Mouse (Mus musculus) neural tube, embryonic 12.5 days (tissue): ENCODE measurements around the gene Olfr802. TPM values are rescaled to one million over a fixed set of nuclear protein-coding genes. Genes with fewer than 3 reads are reported as not detected.

Source experiments
- ATAC-seq: fragments of 200-750 bp; cut with Nextera tagmentation; 2 replicates; pipeline ENCODE4 v1.8.0; 2017; ENCODE audit warnings: low read depth, mild to moderate bottlenecking, moderate TSS enrichment, moderate library complexity; ENCODE audit not compliant: low FRiP score
- H3K27ac ChIP-seq: fragments of 300-500 bp; sonication (generic); 2 replicates; pipeline ENCODE4 v1.5.1; 2016
- H3K27me3 ChIP-seq: fragments of 300-500 bp; sonication (generic); replicated peaks from 2 replicates; pipeline ENCODE4 v1.6.1; 2016; ENCODE audit warnings: mild to moderate bottlenecking
- H3K36me3 ChIP-seq: fragments of 300-500 bp; sonication (generic); 2 replicates; pipeline ENCODE4 v1.6.1; 2016; ENCODE audit warnings: mild to moderate bottlenecking
- H3K4me1 ChIP-seq: fragments of 300-500 bp; sonication (generic); 2 replicates; pipeline ENCODE4 v1.6.1; 2016
- H3K4me2 ChIP-seq: fragments of 300-500 bp; sonication (generic); replicated peaks from 2 replicates; pipeline ENCODE4 v1.6.1; 2016; ENCODE audit warnings: mild to moderate bottlenecking
- H3K4me3 ChIP-seq: fragments of 300-500 bp; sonication (generic); 2 replicates; pipeline ENCODE4 v1.5.1; 2016
- H3K9ac ChIP-seq: fragments of 300-500 bp; sonication (generic); 2 replicates; pipeline ENCODE4 v1.6.1; 2016; ENCODE audit warnings: mild to moderate bottlenecking
- H3K9me3 ChIP-seq: fragments of 300-500 bp; sonication (generic); 2 replicates; pipeline ENCODE4 v1.6.1; 2016; ENCODE audit warnings: mild to moderate bottlenecking
- WGBS: fragments of 180-500 bp; shearing (Covaris S2); methylation state at CpG from one replicate; pipeline ENCODE4 v1.1.7; 2016; 5-methylcytosine and 5-hydroxymethylcytosine counted together
- microRNA-seq: library from miRNA; unstranded; fragments of <30 nt; microRNA quantifications from one replicate; pipeline ENCODE4, GENCODE M21; 2017
- polyA plus RNA-seq: library from polyadenylated mRNA; unstranded; fragments of >200 nt; fragmentation: Nextera tagmentation; extraction: Ambion mirVana; gene quantifications from 2 replicates; pipeline ENCODE4 v1.2.1, GENCODE M21; 2016

The Olfr802 gene
- not detected in 2 replicates for polyA plus RNA-seq

DNA sequence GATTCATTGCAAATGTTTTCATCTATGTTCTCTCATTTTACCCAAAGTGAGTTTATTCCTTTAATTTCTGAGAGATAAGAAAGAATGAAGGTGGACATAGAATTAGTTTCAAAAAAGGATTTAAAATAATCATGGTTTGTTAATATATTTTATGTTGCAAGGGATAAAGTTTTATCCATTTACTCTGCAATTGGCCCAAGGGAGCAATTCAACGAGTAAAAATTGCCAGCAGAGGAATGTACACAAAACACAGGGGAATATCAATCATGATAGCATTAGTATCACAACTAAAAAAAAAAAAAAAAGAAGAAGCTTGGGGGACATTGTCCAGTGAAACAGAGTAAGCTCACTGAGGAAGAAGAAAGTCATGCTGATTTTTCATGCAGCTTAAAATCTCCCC is at the start of gene Olfr802:
Gene Olfr802 (minus strand): TSS at position 101 of the 400 bp plus-strand sequence.
- Histone ChIP-seq H3K4me1 (no peaks in the 10 kb centered on the region), H3K4me3 (no peak within 1 kb of the TSS), H3K36me3 (no peaks in the 10 kb centered on the region), H3K9me3 (no peaks in the 10 kb centered on the region), H3K4me2 (no peak within 1 kb of the TSS), H3K9ac (no peak within 1 kb of the TSS), H3K27me3 (no peaks in the 10 kb centered on the region), H3K27ac (no peak within 1 kb of the TSS)
- no peak for ATAC-seq
- WGBS: 60% methylated on average over 1 of the region's 1 CpGs

DNA sequence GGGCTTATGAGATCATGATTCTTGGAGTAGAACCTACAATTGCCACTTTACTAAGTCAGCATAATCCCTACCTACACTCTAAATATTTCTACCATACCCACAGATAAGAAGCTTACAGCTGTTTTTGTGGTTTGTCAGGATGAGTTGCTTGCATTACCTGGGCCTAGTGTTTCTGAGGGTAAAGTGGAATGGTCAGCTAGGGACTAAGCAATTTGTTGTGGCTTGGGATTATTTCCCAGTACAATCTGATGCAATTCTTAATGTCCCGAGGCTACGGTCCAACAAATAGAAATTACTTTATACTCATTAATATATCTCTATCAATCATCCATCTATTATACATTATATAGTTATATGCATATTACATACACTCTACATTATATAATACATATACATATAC is 41.3 kb upstream of the Olfr802 start, which contains the start of gene Olfr805:
Gene Olfr805 (minus strand): TSS at position 101 of the 400 bp plus-strand sequence.
- Histone ChIP-seq H3K27me3 (no peaks in the 10 kb centered on the region), H3K4me2 (no peak within 1 kb of the TSS), H3K27ac (no peak within 1 kb of the TSS), H3K4me1 (no peaks in the 10 kb centered on the region), H3K9me3 (no peaks in the 10 kb centered on the region), H3K36me3 (no peaks in the 10 kb centered on the region), H3K9ac (no peak within 1 kb of the TSS), H3K4me3 (no peak within 1 kb of the TSS)
- 92% methylated on average over 2 of the region's 2 CpGs for WGBS
- ATAC-seq: no peak

DNA sequence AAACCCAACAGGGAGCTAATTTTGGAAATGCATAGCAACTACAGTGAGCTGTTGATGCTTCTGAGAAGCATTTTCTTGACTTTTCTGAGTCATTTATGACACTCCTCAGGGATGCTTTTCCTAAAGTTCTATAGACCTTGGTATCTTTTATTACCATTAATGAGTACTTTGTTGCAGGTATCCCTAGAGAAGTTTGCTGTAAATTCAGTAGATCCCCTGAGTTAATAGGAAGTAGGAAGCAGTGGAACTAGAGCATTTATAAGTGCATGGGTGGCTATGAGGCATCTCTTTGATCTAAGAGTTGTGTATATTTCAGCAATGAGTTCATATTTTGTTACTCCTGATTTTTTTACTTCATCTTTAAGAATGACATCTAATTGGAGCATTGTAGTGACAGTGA is 14.9 kb upstream of the Olfr802 start, which contains the start of gene Olfr804:
Gene Olfr804 (plus strand): TSS at position 301 of the 400 bp plus-strand sequence.
- Histone ChIP-seq H3K36me3 (no peaks in the 10 kb centered on the region), H3K27ac (no peak within 1 kb of the TSS), H3K9me3 (no peaks in the 10 kb centered on the region), H3K27me3 (no peaks in the 10 kb centered on the region), H3K4me3 (no peak within 1 kb of the TSS), H3K9ac (no peak within 1 kb of the TSS), H3K4me2 (no peak within 1 kb of the TSS), H3K4me1 (no peaks in the 10 kb centered on the region)
- ATAC-seq: no peak

DNA sequence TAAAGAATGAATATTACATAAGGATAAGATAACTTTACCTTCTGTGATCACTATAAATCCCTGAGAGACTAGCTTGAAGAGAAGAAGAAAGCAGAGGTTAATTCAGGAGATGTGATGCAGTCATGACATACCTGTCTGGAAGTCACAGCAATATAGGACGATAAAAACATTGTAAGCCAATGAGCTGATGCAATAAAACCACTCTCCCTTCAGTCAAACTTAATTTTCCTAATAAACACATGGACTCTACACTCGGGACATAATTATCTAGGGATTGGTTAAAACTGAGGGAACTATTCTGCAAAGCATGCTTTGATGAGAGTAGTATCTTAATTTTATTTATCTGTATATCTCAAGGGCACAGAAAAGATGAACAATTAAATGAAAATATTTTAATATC is 6.2 kb upstream of the Olfr802 start, which contains the start of gene Olfr803:
Gene Olfr803 (minus strand): TSS at position 101 of the 400 bp plus-strand sequence.
- Histone ChIP-seq H3K4me2 (no peak within 1 kb of the TSS), H3K9me3 (no peaks in the 10 kb centered on the region), H3K27ac (no peak within 1 kb of the TSS), H3K4me1 (no peaks in the 10 kb centered on the region), H3K36me3 (no peaks in the 10 kb centered on the region), H3K4me3 (no peak within 1 kb of the TSS), H3K9ac (no peak within 1 kb of the TSS), H3K27me3 (no peaks in the 10 kb centered on the region)
- WGBS: 86% methylated on average over 2 of the region's 2 CpGs
- ATAC-seq: no peak

DNA sequence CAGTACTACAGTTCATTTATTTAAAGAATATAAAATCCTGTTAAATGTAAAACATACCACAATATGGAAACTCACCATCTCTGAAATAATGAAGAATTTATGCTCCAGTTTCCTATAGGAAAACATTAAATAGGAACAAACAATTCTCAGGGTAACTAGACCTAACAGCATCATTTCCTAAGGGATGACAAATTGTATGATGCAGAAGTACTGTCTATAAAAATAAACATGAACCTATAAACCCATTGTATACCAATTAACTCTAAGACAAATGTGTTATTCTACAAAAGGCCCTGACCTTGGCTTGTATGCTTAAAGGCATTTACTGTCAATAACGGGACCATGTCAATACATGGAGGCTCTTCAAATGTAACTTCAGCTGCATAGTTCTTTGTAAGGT is 14.2 kb downstream of the Olfr802 start, which contains the start of gene Olfr801:
Gene Olfr801 (minus strand): TSS at position 101 of the 400 bp plus-strand sequence.
- Histone ChIP-seq H3K4me2 (no peak within 1 kb of the TSS), H3K27ac (no peak within 1 kb of the TSS), H3K27me3 (no peaks in the 10 kb centered on the region), H3K9ac (no peak within 1 kb of the TSS), H3K4me1 (no peaks in the 10 kb centered on the region), H3K36me3 (no peaks in the 10 kb centered on the region), H3K9me3 (no peaks in the 10 kb centered on the region), H3K4me3 (no peak within 1 kb of the TSS)
- WGBS: 69% methylated on average over 1 of the region's 1 CpGs
- ATAC-seq: no peak

DNA sequence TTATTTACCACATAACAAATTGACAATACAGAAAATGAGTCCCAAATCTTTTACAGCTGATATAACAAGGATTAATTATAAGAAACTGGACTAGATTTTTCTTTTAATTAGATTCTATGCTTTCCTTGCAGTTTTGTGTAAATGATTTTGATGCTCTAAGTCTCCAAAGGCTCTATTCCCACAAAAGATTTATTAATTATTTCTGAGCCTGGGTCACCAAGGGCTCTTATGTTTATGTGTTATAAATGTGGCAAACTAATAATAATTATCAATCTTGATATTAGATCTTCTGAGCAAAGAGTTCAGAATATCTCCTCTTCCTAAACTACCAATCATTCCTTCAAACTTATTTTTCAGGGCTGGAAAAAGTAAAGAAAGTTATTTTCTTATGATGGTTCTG is 30.6 kb downstream of the Olfr802 start, which contains the start of gene Olfr800:
Gene Olfr800 (plus strand): TSS at position 301 of the 400 bp plus-strand sequence.
- Histone ChIP-seq H3K9ac (no peak within 1 kb of the TSS), H3K4me2 (no peak within 1 kb of the TSS), H3K27me3 (no peaks in the 10 kb centered on the region), H3K27ac (no peak within 1 kb of the TSS), H3K4me3 (no peak within 1 kb of the TSS), H3K9me3 (no peaks in the 10 kb centered on the region), H3K4me1 (no peaks in the 10 kb centered on the region), H3K36me3 (no peaks in the 10 kb centered on the region)
- no peak for ATAC-seq

DNA sequence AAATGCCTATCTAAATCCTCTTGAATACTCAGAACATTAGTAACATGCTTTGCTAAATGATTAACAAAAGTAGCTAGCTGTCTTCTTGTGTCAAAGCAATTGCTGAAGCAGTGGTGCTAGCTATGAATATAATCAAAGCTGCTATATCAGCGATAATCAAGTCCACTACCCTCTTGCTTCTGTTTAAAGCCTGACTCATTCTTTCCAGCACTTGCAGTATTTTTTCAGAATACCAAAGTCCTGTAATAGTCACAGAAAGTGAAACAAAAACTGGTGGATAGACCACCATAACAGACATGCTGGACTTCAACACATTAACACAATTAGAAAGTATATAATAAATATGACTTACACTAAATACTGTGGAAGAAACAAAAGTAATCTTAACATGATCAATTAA is 36.2 kb downstream of the Olfr802 start:
- no peak for ATAC-seq

DNA sequence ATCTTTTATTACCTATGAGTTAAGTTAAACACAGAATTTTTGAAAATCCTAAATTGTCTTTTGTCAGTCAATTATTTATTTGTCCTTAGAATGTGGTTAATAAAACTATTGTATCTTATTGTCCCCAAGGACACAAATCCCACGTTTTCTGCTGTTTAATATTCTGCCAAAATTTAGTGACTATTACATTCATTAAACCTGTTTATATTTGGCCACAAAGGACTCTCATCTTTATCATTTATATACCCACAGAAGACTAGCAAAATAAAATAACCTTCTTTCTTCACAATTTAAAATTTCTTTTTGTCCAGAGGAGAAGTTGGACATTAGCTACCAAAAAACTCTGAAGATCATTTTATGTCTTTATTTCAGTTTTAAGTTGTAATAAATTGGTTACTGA is 50.8 kb downstream of the Olfr802 start, which contains the start of gene Olfr799:
Gene Olfr799 (plus strand): TSS at position 301 of the 400 bp plus-strand sequence.
- Histone ChIP-seq H3K36me3 (no peaks in the 10 kb centered on the region), H3K4me3 (no peak within 1 kb of the TSS), H3K9ac (no peak within 1 kb of the TSS), H3K4me1 (no peaks in the 10 kb centered on the region), H3K27me3 (no peaks in the 10 kb centered on the region), H3K9me3 (no peaks in the 10 kb centered on the region), H3K27ac (no peak within 1 kb of the TSS), H3K4me2 (no peak within 1 kb of the TSS)
- no peak for ATAC-seq
- 34% methylated on average over 1 of the region's 1 CpGs for WGBS

More for the DNA sequence above, 36.2 kb downstream of the Olfr802 start:
- Histone ChIP-seq H3K9me3 (no peaks in the 10 kb centered on the region), H3K27me3 (no peaks in the 10 kb centered on the region), H3K4me2 (no peak overlapping the region), H3K4me3 (no peak overlapping the region), H3K9ac (no peak overlapping the region), H3K36me3 (no peaks in the 10 kb centered on the region), H3K4me1 (no peaks in the 10 kb centered on the region), H3K27ac (no peak overlapping the region)
- WGBS: 85% methylated on average over 1 of the region's 1 CpGs

DNA sequence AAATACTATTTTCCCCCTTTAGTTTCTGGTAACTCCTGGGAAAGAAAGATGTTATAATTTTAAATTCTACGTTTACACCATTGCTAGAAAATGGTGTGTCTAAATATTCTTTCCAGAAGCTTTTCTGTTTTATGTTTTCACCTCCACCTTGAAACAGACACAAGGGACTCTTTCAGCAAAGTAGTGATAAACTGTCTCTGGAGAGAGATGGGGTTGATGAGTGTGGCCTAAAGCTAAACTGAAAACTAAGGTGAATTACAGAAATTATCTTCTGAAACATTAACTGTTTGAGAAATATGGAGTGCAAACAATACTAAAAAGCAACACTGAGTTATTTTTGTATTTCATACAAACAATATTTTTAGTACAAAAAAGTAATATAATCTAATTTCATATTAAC is 60.1 kb downstream of the Olfr802 start, which contains the start of gene Olfr798:
Gene Olfr798 (minus strand): TSS at position 101 of the 400 bp plus-strand sequence.
- ATAC-seq: no peak
- 90% methylated on average over 1 of the region's 1 CpGs for WGBS
- no peak within 1 kb of the TSS for H3K4me3 ChIP-seq
- H3K36me3 ChIP-seq: no peaks in the 10 kb centered on the region
- H3K4me1 ChIP-seq: no peaks in the 10 kb centered on the region
- no peak within 1 kb of the TSS for H3K27ac ChIP-seq
- no peaks in the 10 kb centered on the region for H3K9me3 ChIP-seq
- H3K4me2 ChIP-seq: no peak within 1 kb of the TSS
- no peaks in the 10 kb centered on the region for H3K27me3 ChIP-seq
- H3K9ac ChIP-seq: no peak within 1 kb of the TSS

Small RNA genes within 50 kb of the gene (microRNA-seq; reads per million reads assigned to microRNA genes)
- not detected for gene Gm24485

Other genes with a start within 250 kb of the Olfr802 start
- gene Olfr787, start 226.3 kb downstream of the Olfr802 start, polyA plus RNA-seq: not detected in 2 replicates
- not detected in 2 replicates for gene Olfr788, start 217.2 kb downstream of the Olfr802 start, polyA plus RNA-seq
- gene Olfr789, start 203.4 kb downstream of the Olfr802 start, polyA plus RNA-seq: not detected in 2 replicates
- not detected in 2 replicates for gene Olfr790, start 189.7 kb downstream of the Olfr802 start, polyA plus RNA-seq
- not detected in 2 replicates for gene Olfr791, start 166.4 kb downstream of the Olfr802 start, polyA plus RNA-seq
- gene Olfr792, start 149.0 kb downstream of the Olfr802 start, polyA plus RNA-seq: not detected in 2 replicates
- not detected in 2 replicates for gene Olfr794, start 120.5 kb downstream of the Olfr802 start, polyA plus RNA-seq
- not detected in 2 replicates for gene Olfr796, start 75.6 kb downstream of the Olfr802 start, polyA plus RNA-seq
- not detected in 2 replicates for gene Olfr798, start 60.2 kb downstream of the Olfr802 start, polyA plus RNA-seq
- not detected in 2 replicates for gene Olfr799, start 50.7 kb downstream of the Olfr802 start, polyA plus RNA-seq
- gene Olfr800, start 30.5 kb downstream of the Olfr802 start, polyA plus RNA-seq: not detected in 2 replicates
- not detected in 2 replicates for gene Olfr801, start 14.3 kb downstream of the Olfr802 start, polyA plus RNA-seq
- gene Olfr803, start 6.1 kb upstream of the Olfr802 start, polyA plus RNA-seq: not detected in 2 replicates
- gene Olfr804, start 15.0 kb upstream of the Olfr802 start, polyA plus RNA-seq: not detected in 2 replicates
- gene Olfr805, start 41.2 kb upstream of the Olfr802 start, polyA plus RNA-seq: not detected in 2 replicates
- gene Olfr806, start 53.8 kb upstream of the Olfr802 start, polyA plus RNA-seq: not detected in 2 replicates
- gene Olfr807, start 69.6 kb upstream of the Olfr802 start, polyA plus RNA-seq: not detected in 2 replicates
- not detected in 2 replicates for gene Olfr808, start 77.3 kb upstream of the Olfr802 start, polyA plus RNA-seq
- not detected in 2 replicates for gene Olfr809, start 86.5 kb upstream of the Olfr802 start, polyA plus RNA-seq
- not detected in 2 replicates for gene Olfr810, start 106.7 kb upstream of the Olfr802 start, polyA plus RNA-seq
- not detected in 2 replicates for gene Olfr811, start 116.2 kb upstream of the Olfr802 start, polyA plus RNA-seq
- not detected in 2 replicates for gene Olfr812, start 157.9 kb upstream of the Olfr802 start, polyA plus RNA-seq
- not detected in 2 replicates for gene Olfr813, start 167.2 kb upstream of the Olfr802 start, polyA plus RNA-seq
- gene Olfr814, start 191.7 kb upstream of the Olfr802 start, polyA plus RNA-seq: not detected in 2 replicates
- not detected in 2 replicates for gene Olfr815, start 217.7 kb upstream of the Olfr802 start, polyA plus RNA-seq
- gene Olfr816, start 227.4 kb upstream of the Olfr802 start, polyA plus RNA-seq: not detected in 2 replicates